Comparison of ENCODE assay signal across 26 mouse cellular contexts in the genomic region with DNA sequence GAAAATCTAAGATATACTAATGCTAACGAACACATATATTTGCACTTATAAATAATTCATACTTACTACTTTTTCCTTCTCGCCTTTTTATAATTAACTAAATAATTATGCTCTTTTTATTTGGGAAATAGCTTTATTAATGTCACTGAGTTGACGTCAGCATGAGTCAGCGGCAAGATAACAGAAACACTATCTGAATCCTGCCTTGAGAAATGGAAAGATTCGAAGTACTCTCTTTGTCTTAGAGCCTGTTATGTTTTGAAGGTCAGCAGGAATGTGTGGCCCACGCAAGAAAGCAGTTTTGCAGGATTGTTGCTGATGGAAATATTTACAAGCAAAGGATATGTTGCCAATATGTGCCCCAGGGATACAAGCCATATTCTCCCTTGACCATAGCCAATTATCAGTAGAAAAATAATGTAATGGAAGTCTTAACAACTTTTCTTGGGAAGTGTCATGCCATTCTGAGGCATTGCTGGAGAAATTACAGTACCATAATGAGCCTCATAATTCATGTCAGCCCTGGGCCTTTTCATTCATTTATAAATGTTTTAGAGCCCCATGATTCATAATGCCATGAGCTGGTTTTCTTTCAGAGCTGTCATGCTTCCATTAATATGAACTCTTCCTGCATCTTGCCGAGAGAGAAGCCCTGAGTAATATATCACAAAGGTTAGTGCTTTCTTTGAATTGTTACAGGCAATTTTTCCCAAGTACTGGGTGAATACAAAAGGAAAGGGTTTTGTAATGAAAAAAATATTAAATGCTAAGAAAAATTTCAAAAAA.
DNase-seq lines count a peak whose midpoint lies in the region; ATAC-seq and TF ChIP-seq lines count a peak whose summit lies in the region.
"Had no signal": no experiment of that assay in that cellular context is flagged by ENCODE, and none has a peak within 500 bp of the region (broad histone marks: within the 10 kb centered on the region; RNA-seq: fewer than 3 reads in every experiment).

No protein-coding gene starts in this region.

- no peak overlapping the region for H3K9ac ChIP-seq in midbrain, postnatal 0 days (replicated peaks; ENCODE audit: low read length, poor library complexity, severe bottlenecking)
- H3K9ac ChIP-seq in midbrain, embryonic 15.5 days, result no peak overlapping the region
- no peak overlapping the region for H3K9ac ChIP-seq in heart, embryonic 12.5 days
- H3K9ac ChIP-seq: embryonic facial prominence, embryonic 13.5 days; forebrain, embryonic 12.5 days; limb, embryonic 13.5 days; liver, embryonic 12.5 days; midbrain, embryonic 12.5 days had no signal

- DNase-seq in midbrain, postnatal 0 days (ENCODE audit: low spot score), result peak; percentile 22
- peak; percentile 61 for DNase-seq in adrenal gland, postnatal 36 days
- peak; percentile 15 for DNase-seq in mesoderm, embryonic 11.5 days (ENCODE audit: low read depth, low spot score)
- no peak for DNase-seq in gastrocnemius, adult 8-10 months (ENCODE audit: low spot score in 2 of 2)
- DNase-seq in left cerebral cortex, postnatal 25 days (ENCODE audit: low spot score in 2 of 2), result no peak
- DNase-seq: cerebellum, adult 11 months; cerebellum, postnatal 14 days; gastrocnemius, postnatal 36 days; heart, adult 2 months; kidney, adult 9 months; kidney, postnatal 14 days; layer of hippocampus, postnatal 36 days; lung, adult 18-20 months; lung, postnatal 10 days; right cerebral cortex, postnatal 14 days; spleen, adult 18-20 months had no signal

- WGBS in midbrain, postnatal 0 days, result 73% methylated on average over 7 of the region's 7 CpGs
- 82% methylated on average over 7 of the region's 7 CpGs for WGBS in midbrain, embryonic 15.5 days
- WGBS in heart, embryonic 12.5 days, result 65% methylated on average over 7 of the region's 7 CpGs

- H3K27ac ChIP-seq in midbrain, postnatal 0 days (ENCODE audit: low read depth, low read length), result no peak overlapping the region
- no peak overlapping the region for H3K27ac ChIP-seq in midbrain, embryonic 15.5 days
- no peak overlapping the region for H3K27ac ChIP-seq in heart, embryonic 12.5 days (ENCODE audit: poor library complexity, severe bottlenecking)
- H3K27ac ChIP-seq: embryonic facial prominence, embryonic 13.5 days; forebrain, embryonic 12.5 days; heart, adult 2 months; layer of hippocampus, adult 2 months; limb, embryonic 13.5 days; liver, embryonic 12.5 days; midbrain, embryonic 12.5 days had no signal

- H3K36me3 ChIP-seq in midbrain, postnatal 0 days (ENCODE audit: insufficient read depth, low read length), result no peaks in the 10 kb centered on the region
- no peaks in the 10 kb centered on the region for H3K36me3 ChIP-seq in midbrain, embryonic 15.5 days (replicated peaks)
- H3K36me3 ChIP-seq in heart, embryonic 12.5 days, result no peaks in the 10 kb centered on the region
- H3K36me3 ChIP-seq: embryonic facial prominence, embryonic 13.5 days; forebrain, embryonic 12.5 days; limb, embryonic 13.5 days; liver, embryonic 12.5 days; midbrain, embryonic 12.5 days had no signal

- intact Hi-C loops in left cerebral cortex, postnatal 25 days (cut with DNase I), result no loop called here

- ATAC-seq in midbrain, postnatal 0 days (ENCODE audit: low FRiP score), result no peak
- no peak for ATAC-seq in midbrain, embryonic 15.5 days (replicated peaks)
- ATAC-seq in heart, embryonic 12.5 days (ENCODE audit: insufficient number of reproducible peaks, low FRiP score), result no peak
- ATAC-seq: CD4-positive, CD25-positive, alpha-beta regulatory T cell, adult 4 months; liver, embryonic 12.5 days had no signal

- H3K4me3 ChIP-seq in midbrain, postnatal 0 days (ENCODE audit: low read depth, low read length), result no peak overlapping the region
- no peak overlapping the region for H3K4me3 ChIP-seq in midbrain, embryonic 15.5 days
- no peak overlapping the region for H3K4me3 ChIP-seq in heart, embryonic 12.5 days
- H3K4me3 ChIP-seq: embryonic facial prominence, embryonic 13.5 days; erythroblast, embryonic 14.5 days; forebrain, embryonic 12.5 days; heart, adult 2 months; layer of hippocampus, adult 2 months; limb, embryonic 13.5 days; liver, embryonic 12.5 days; midbrain, embryonic 12.5 days had no signal

- no peaks in the 10 kb centered on the region for H3K4me1 ChIP-seq in midbrain, postnatal 0 days (ENCODE audit: insufficient read depth, low read length)
- no peaks in the 10 kb centered on the region for H3K4me1 ChIP-seq in midbrain, embryonic 15.5 days
- 0 out of 2 replicates have a peak, but pooled peaks cover 4% of the 10 kb centered on the region for H3K4me1 ChIP-seq in heart, embryonic 12.5 days (replicated peaks)
- H3K4me1 ChIP-seq: embryonic facial prominence, embryonic 13.5 days; limb, embryonic 13.5 days; liver, embryonic 12.5 days had no signal

- H3K4me2 ChIP-seq in midbrain, postnatal 0 days (ENCODE audit: low read depth, low read length, poor library complexity, severe bottlenecking), result no peak overlapping the region
- H3K4me2 ChIP-seq in midbrain, embryonic 15.5 days, result no peak overlapping the region
- H3K4me2 ChIP-seq in heart, embryonic 12.5 days, result no peak overlapping the region
- H3K4me2 ChIP-seq: embryonic facial prominence, embryonic 13.5 days; forebrain, embryonic 12.5 days; limb, embryonic 13.5 days; liver, embryonic 12.5 days; midbrain, embryonic 12.5 days had no signal

- no peaks in the 10 kb centered on the region for H3K9me3 ChIP-seq in midbrain, postnatal 0 days (ENCODE audit: low read length)
- H3K9me3 ChIP-seq in midbrain, embryonic 15.5 days, result no peaks in the 10 kb centered on the region
- H3K9me3 ChIP-seq in heart, embryonic 12.5 days (replicated peaks), result no peaks in the 10 kb centered on the region
- H3K9me3 ChIP-seq: embryonic facial prominence, embryonic 13.5 days; forebrain, embryonic 12.5 days; limb, embryonic 13.5 days; liver, embryonic 12.5 days; midbrain, embryonic 12.5 days had no signal

- H3K27me3 ChIP-seq in midbrain, postnatal 0 days (ENCODE audit: insufficient read depth, low read length), result no peaks in the 10 kb centered on the region
- H3K27me3 ChIP-seq in midbrain, embryonic 15.5 days (replicated peaks), result no peaks in the 10 kb centered on the region
- no peaks in the 10 kb centered on the region for H3K27me3 ChIP-seq in heart, embryonic 12.5 days (replicated peaks)
- H3K27me3 ChIP-seq: embryonic facial prominence, embryonic 13.5 days; forebrain, embryonic 12.5 days; limb, embryonic 13.5 days; liver, embryonic 12.5 days; midbrain, embryonic 12.5 days had no signal

- TF ChIP-seq CTCF in midbrain, postnatal 0 days (IDR thresholded peaks at IDR 0.05), result no peak

Comparison
In these comparisons a context has a peak if more than half of its experiments do, and no peak if none do; other contexts are left out.
1. DNase-seq: peak in midbrain, postnatal 0 days (single experiment), adrenal gland, postnatal 36 days (2 of 2) and mesoderm, embryonic 11.5 days (single experiment); none in gastrocnemius, adult 8-10 months (0 of 2) and left cerebral cortex, postnatal 25 days (0 of 2).